Mouse (Mus musculus): Measurements from ENCODE around the gene Myrfl. TPM values are rescaled to one million over a fixed set of nuclear protein-coding genes. Genes with fewer than 3 reads are reported as not detected.

Gene Myrfl
- polyA plus RNA-seq, 1 experiment from 2014 or later: 0.16 TPM

DNA sequence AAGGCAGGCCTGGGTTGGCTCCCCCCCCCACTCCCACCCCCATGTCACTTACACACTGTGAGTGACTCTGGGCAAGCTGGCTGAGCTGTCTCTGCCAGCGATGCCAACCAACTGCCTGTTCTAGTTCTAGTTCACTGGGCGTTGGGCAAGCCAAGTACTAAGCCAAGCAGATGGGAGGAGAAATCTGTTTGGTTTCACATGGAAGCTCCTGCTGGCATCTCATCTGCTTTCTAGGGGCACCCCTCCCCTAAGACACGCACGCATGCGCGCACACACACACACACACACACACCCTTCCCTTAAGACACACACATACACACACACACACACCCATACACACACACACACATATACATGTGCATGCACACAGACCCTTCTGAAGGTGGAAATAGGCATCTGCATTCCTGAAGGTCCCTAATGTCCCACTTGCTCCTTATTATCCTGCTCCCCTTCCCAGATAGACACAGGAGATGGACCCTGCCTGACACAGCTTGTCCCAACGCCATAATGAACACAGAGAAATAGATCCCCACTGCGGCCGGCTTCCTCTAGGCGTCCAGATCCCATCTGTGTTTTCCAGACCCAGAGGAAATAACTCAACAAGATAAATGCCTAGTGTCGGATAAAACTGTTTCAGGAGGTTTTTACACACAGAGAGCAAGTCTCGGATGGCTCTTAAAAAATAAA, 25.2 kb downstream of the Myrfl start:
- Histone ChIP-seq H3K9me3 (replicated peaks) (no peaks in the 10 kb centered on the region), H3K36me3 (no peaks in the 10 kb centered on the region), H3K27ac (no peak overlapping the region), H3K4me3 (replicated peaks) (peak overlapping the region; percentile 33), H3K9ac (no peak overlapping the region), H3K4me1 (0 out of 2 replicates have a peak, but pooled peaks cover 10% of the 10 kb centered on the region), H3K27me3 (0 out of 2 replicates have a peak, but pooled peaks cover 4% of the 10 kb centered on the region), H3K4me2 (peak overlapping the region; percentile 59)
- peak; percentile 58; the same call in 1 of the 2 replicates for ATAC-seq (replicated peaks; ENCODE audit: low FRiP score)
- WGBS: 45% methylated on average over 12 of the region's 12 CpGs

DNA sequence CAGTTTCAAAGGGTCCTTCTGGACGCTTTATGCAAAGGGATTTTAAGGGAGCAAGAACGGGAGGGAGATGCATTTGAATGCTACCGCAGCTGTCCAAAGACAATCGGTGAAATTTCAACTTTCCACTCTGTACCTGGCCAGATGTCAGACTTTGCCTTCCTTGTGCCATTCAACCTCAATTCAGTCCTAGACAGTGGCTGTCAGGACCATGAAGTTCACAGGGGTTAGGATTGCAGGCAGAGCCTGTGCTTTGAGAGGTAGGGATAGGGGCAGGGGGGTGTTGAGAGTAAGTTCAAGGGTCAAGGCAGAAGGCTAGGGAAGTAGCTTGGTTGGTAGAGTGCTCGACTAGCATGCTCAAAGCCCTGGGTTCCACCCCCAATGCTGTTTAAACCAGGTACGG, 25.9 kb downstream of the Myrfl start:
- H3K27ac ChIP-seq: no peak overlapping the region
- no peak overlapping the region for H3K4me3 ChIP-seq (replicated peaks)
- no peak overlapping the region for H3K4me2 ChIP-seq
- no peaks in the 10 kb centered on the region for H3K36me3 ChIP-seq
- 0 out of 2 replicates have a peak, but pooled peaks cover 4% of the 10 kb centered on the region for H3K27me3 ChIP-seq
- H3K9me3 ChIP-seq (replicated peaks): no peaks in the 10 kb centered on the region
- 0 out of 2 replicates have a peak, but pooled peaks cover 10% of the 10 kb centered on the region for H3K4me1 ChIP-seq
- H3K9ac ChIP-seq: no peak overlapping the region
- ATAC-seq (replicated peaks; ENCODE audit: low FRiP score): no peak
- WGBS: 82% methylated on average over 6 of the region's 6 CpGs

DNA sequence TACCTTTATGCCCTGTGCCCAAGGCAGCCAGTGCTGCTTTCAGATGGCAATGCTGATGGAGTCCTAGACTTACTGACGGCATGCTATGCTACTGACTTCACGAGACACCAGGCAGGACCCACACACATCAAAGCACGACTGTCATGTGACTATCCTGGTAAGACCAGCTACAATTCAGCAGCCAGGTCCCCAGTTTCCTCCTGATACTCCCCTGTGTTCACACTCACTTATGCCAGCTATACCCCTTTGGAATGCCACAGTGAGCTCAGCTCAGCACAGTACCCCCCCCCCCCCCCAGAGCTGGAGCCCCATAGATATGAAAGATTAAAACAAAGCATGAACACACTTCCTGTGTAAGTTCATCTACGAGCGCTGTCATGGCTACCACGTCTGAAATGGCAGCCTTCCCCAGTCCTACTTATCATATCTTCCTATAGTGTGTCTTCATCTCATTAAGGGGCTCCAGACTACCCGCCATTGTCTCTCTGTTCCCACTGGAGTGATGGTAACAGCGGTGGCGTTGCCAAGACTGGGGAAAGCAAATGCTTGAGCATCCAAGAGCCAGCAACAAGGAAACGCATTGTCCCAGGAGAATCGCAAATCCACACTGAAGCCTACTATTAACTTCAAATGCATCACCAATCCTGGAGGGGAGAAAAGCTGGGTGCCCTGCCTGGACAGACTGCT, 43.4 kb downstream of the Myrfl start:
- Histone ChIP-seq H3K27ac (no peak overlapping the region), H3K4me2 (no peak overlapping the region), H3K4me3 (replicated peaks) (no peak overlapping the region), H3K9ac (no peak overlapping the region), H3K9me3 (replicated peaks) (no peaks in the 10 kb centered on the region), H3K36me3 (no peaks in the 10 kb centered on the region), H3K4me1 (0 out of 2 replicates have a peak, but pooled peaks cover 3% of the 10 kb centered on the region), H3K27me3 (0 out of 2 replicates have a peak, but pooled peaks cover 3% of the 10 kb centered on the region)
- WGBS: 81% methylated on average over 11 of the region's 11 CpGs
- no peak for ATAC-seq (replicated peaks; ENCODE audit: low FRiP score)

DNA sequence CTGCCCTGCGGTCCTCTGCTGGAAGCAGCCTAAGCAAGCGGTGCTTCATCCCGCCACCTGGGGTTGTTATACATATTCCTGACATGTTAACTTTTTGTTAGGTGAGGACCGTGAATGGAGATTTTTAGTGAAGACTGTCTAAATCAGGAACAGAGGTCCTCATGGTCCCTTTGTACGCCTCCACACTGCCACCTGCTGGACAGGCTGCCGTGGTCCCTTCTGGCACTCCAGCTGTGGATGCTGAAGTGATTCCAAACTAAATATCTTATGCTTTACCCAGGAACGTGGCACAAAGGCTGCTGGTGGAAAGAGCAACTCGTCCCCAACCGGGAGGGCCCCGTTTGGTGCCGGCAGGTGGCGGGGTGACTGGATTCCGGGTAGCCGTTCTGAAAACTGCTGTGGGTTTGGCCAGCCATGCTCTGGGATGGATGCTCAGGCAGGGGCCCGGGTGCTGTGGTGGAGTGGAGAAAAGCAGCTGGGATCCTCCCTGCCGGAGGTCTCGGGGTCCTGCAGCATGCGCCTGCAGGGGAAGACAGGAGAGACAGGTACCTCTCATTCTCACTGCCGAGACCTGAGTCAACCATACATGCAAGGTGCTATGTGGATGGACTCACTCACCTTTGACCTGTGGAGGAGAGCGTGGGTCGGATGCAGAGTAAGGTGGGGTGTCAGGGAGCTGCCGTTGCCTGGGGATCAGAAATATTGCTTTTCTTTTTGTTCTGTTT, 47.8 kb downstream of the Myrfl start:
- no peak overlapping the region for H3K27ac ChIP-seq
- no peak overlapping the region for H3K4me3 ChIP-seq (replicated peaks)
- H3K27me3 ChIP-seq: 0 out of 2 replicates have a peak, but pooled peaks cover 7% of the 10 kb centered on the region
- peak overlapping the region; percentile 34 for H3K4me2 ChIP-seq
- no peaks in the 10 kb centered on the region for H3K36me3 ChIP-seq
- H3K9ac ChIP-seq: no peak overlapping the region
- peak; percentile 12; the same call in 1 of the 2 replicates for ATAC-seq (replicated peaks; ENCODE audit: low FRiP score)
- H3K9me3 ChIP-seq (replicated peaks): no peaks in the 10 kb centered on the region
- 20% methylated on average over 22 of the region's 22 CpGs for WGBS
- 0 out of 2 replicates have a peak, but pooled peaks cover 3% of the 10 kb centered on the region for H3K4me1 ChIP-seq

DNA sequence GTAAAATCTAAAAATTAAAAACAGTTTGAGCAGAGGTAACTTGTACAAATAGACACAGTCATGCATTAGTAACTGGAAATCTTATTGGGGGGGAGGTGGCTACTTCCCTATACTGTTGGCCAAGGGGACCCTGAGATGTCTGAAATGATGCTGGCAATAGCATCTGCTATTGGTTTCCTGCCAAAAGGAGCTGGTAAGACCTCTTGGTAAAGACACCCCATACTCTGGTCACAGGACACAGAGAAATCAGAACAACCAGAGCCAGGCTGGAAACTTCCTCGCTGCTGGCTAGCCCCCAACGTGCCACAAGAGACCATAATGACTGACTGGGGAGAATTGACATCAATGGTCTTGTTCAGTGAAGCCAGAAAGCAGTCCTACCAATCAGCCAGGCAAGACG, 55.2 kb downstream of the Myrfl start:
- Histone ChIP-seq H3K9ac (no peak overlapping the region), H3K27me3 (no peaks in the 10 kb centered on the region), H3K9me3 (replicated peaks) (no peaks in the 10 kb centered on the region), H3K4me3 (replicated peaks) (no peak overlapping the region), H3K4me1 (no peaks in the 10 kb centered on the region), H3K4me2 (no peak overlapping the region), H3K36me3 (no peaks in the 10 kb centered on the region), H3K27ac (no peak overlapping the region)
- WGBS: 74% methylated on average over 3 of the region's 3 CpGs
- no peak for ATAC-seq (replicated peaks; ENCODE audit: low FRiP score)

DNA sequence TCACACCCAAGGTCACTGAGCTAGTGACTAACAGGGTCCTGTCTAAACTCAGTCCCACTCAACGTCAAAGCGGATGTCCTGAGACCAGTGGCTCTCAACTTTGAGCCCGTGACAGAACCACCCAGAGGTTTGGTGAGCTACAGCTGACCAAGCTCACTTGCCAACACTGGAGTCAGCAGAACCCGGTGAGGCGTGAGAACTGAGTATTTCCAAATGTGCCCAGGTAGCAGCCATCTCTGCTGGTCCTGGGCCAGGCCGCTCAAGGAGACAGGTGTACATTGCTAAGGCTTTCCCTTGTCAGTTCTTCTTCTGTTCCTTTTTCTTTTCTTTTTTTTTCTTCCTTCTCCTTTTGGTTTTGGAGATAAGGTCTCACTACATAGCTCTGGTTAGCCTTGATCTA, 66.0 kb downstream of the Myrfl start:
- Histone ChIP-seq H3K4me3 (replicated peaks) (no peak overlapping the region), H3K36me3 (no peaks in the 10 kb centered on the region), H3K27me3 (no peaks in the 10 kb centered on the region), H3K9me3 (replicated peaks) (no peaks in the 10 kb centered on the region), H3K4me2 (no peak overlapping the region), H3K27ac (no peak overlapping the region), H3K4me1 (0 out of 2 replicates have a peak, but pooled peaks cover 2% of the 10 kb centered on the region), H3K9ac (no peak overlapping the region)
- no peak for ATAC-seq (replicated peaks; ENCODE audit: low FRiP score)
- 83% methylated on average over 6 of the region's 6 CpGs for WGBS

DNA sequence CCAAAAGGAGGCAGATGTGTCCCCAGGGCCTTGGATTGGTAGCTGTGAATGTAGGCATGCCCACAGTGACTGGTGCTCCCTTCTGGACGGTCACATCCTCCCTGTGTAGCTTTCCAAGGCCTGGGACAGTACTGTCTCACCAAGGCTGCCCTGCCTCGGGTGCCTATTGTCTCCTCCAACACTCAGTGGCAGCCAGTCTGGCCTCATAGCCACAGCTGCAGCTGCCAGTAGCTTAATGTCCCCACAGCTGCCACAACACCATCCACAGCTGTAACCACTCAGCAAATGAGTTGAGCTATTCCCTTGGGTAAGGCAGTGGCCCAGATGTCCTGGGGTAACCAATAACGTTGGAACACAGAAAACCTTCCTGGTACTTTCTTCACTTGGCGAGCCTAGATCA, 68.6 kb downstream of the Myrfl start:
- ATAC-seq (replicated peaks; ENCODE audit: low FRiP score): no peak
- no peak overlapping the region for H3K9ac ChIP-seq
- no peaks in the 10 kb centered on the region for H3K36me3 ChIP-seq
- no peak overlapping the region for H3K4me2 ChIP-seq
- H3K4me1 ChIP-seq: 0 out of 2 replicates have a peak, but pooled peaks cover 2% of the 10 kb centered on the region
- no peak overlapping the region for H3K4me3 ChIP-seq (replicated peaks)
- H3K27me3 ChIP-seq: no peaks in the 10 kb centered on the region
- H3K9me3 ChIP-seq (replicated peaks): no peaks in the 10 kb centered on the region
- WGBS: 37% methylated on average over 4 of the region's 4 CpGs
- H3K27ac ChIP-seq: no peak overlapping the region

DNA sequence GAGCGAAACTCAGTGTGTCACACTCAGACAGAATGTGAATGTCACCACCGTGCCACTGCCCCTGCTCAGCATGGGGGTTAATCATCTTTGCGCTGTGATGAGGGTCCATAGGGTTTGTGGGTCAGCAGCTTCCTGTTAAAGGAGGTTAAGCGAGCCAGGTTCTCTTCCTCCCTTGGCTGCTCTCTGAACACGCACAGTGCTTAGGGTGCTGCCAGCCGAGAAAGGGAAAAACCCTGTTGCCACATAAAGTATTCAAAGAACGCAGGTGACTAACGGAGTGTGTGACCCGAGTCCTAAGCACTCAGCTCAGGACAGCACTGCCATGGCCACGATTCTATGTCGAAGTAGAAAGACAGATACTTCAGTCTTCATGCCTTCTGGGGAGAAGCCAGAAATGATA, 69.4 kb downstream of the Myrfl start:
- Histone ChIP-seq H3K4me3 (replicated peaks) (no peak overlapping the region), H3K9me3 (replicated peaks) (no peaks in the 10 kb centered on the region), H3K4me2 (no peak overlapping the region), H3K36me3 (no peaks in the 10 kb centered on the region), H3K27ac (no peak overlapping the region), H3K4me1 (0 out of 2 replicates have a peak, but pooled peaks cover 2% of the 10 kb centered on the region), H3K9ac (no peak overlapping the region), H3K27me3 (no peaks in the 10 kb centered on the region)
- WGBS: 70% methylated on average over 11 of the region's 11 CpGs
- ATAC-seq (replicated peaks; ENCODE audit: low FRiP score): no peak

DNA sequence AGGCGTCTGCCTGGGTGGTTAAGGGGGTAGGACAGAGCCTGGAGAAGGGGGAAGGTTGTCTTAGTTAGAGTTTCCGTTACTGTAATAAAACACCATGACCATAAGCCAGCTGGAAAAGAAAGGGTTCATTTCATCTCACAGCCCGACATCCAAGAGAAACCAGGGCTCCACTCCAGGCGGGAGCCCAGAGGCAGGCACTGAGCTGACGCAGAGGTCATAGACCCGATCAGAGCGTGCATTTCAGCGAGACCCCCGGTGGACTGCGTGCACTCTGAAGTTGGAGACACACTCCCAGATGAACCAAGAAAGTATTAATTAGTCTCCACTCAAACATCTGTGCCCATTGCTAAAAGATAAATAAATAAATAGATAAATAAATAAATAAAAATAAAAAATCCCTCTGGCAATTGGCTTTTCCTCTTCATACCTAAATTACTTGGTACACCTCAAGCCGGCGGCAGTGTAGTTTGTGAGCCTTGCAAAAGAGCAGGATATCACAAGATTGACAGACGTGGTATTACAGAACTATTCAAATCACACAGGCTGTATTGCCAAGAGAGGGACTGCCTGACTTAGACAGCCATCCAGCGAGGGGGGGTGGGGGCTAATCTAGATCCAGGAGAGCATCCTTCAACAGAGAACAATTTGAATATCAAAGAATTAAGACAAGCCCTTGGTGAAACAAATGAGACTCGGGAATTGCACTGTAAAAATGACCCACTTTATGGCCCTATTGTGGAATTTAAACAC, 81.2 kb downstream of the Myrfl start:
- Histone ChIP-seq H3K4me2 (no peak overlapping the region), H3K36me3 (no peaks in the 10 kb centered on the region), H3K27ac (no peak overlapping the region), H3K4me1 (peaks cover 5% of the 10 kb centered on the region; the same call in 1 of the 2 replicates), H3K27me3 (peaks cover 4% of the 10 kb centered on the region; the same call in 1 of the 2 replicates), H3K4me3 (replicated peaks) (no peak overlapping the region), H3K9me3 (replicated peaks) (no peaks in the 10 kb centered on the region), H3K9ac (no peak overlapping the region)
- no peak for ATAC-seq (replicated peaks; ENCODE audit: low FRiP score)
- WGBS: 32% methylated on average over 15 of the region's 15 CpGs

DNA sequence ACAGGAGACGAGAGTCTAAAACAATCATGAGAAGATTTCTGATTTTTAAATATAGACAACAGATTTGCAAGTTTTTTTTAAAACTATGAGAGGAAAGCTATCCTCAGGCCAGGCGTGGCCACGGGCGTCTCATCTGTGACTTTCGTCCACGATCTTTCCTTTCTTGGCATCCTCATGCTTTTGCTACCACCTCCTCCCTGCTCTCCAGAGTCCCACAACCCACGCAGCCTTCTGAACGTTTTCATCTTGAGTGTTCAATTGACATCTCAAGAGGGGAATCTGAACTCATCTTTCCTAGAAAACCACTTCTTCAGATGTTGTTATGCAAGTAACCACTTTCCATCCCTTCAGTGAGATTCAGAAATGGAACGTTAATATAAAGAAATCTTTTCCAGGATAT, 83.6 kb downstream of the Myrfl start:
- Histone ChIP-seq H3K36me3 (no peaks in the 10 kb centered on the region), H3K4me3 (replicated peaks) (no peak overlapping the region), H3K9ac (no peak overlapping the region), H3K4me2 (no peak overlapping the region), H3K27me3 (peaks cover 4% of the 10 kb centered on the region; the same call in 1 of the 2 replicates), H3K27ac (no peak overlapping the region), H3K4me1 (peaks cover 10% of the 10 kb centered on the region; the same call in 1 of the 2 replicates), H3K9me3 (replicated peaks) (no peaks in the 10 kb centered on the region)
- WGBS: 94% methylated on average over 9 of the region's 9 CpGs
- no peak for ATAC-seq (replicated peaks; ENCODE audit: low FRiP score)

DNA sequence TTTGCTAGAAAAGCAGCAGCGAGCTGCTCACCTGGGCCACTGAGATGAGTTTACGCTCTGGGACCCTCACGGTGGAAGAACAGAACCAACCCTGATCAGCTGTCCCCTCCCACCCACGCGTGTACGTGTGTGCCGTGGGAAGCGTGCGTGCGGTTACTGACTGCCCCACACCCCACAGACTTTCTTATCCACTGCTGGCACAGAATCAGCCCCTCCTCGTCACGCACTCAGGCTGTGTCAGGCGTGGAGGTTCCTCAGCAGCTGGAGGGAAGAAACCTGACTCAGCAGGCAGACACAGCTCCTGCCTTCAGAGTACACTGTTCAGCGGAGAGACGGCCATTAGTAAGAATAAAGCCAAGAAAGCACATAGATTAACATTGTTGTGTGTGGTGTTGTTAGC, 86.0 kb downstream of the Myrfl start:
- no peak overlapping the region for H3K4me3 ChIP-seq (replicated peaks)
- H3K4me1 ChIP-seq: peaks cover 10% of the 10 kb centered on the region; the same call in 1 of the 2 replicates
- no peak overlapping the region for H3K27ac ChIP-seq
- WGBS: 86% methylated on average over 15 of the region's 15 CpGs
- peaks cover 4% of the 10 kb centered on the region; the same call in 1 of the 2 replicates for H3K27me3 ChIP-seq
- 0 out of 2 replicates have a peak, but pooled peaks have one; percentile 38 for ATAC-seq (replicated peaks; ENCODE audit: low FRiP score)
- no peak overlapping the region for H3K9ac ChIP-seq
- H3K9me3 ChIP-seq (replicated peaks): no peaks in the 10 kb centered on the region
- H3K4me2 ChIP-seq: no peak overlapping the region
- H3K36me3 ChIP-seq: no peaks in the 10 kb centered on the region

Data from kidney, embryonic 15.5 days (tissue).